Comparison of ENCODE assay signal across 23 mouse cellular contexts in the genomic region with DNA sequence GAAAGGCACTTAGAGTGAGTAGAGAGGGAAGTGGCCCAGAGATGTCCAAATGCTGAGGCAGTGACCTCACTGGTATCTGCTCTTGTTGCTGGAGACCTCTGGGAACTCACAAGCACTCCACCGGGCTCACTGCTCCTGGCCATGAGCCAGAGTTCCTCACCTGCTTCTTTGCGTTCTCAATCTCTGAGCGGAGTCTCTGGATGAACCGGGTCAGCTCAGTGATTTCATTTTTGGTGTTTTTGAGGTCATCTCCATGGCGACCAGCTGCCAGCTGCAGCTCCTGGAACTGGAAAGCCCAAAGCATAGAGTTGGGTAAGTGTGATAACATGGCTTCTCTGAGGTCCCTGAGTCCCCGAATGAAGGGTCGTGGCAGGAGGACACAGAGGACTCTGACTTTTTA. TPM values are rescaled to one million over a fixed set of nuclear protein-coding genes. Genes with fewer than 3 reads are reported as not detected.
"Had no signal": no experiment of that assay in that cellular context is flagged by ENCODE, and none has a peak within 500 bp of the region (broad histone marks: within the 10 kb centered on the region; RNA-seq: fewer than 3 reads in every experiment).

No protein-coding gene starts in this region.

- H3K9ac ChIP-seq: intestine, embryonic 15.5 days; kidney, embryonic 15.5 days; liver, embryonic 15.5 days; lung, embryonic 15.5 days; neural tube, embryonic 12.5 days had no signal

- ATAC-seq: intestine, embryonic 15.5 days had no signal

- H3K4me3 ChIP-seq: intestine, embryonic 15.5 days; kidney, embryonic 15.5 days; left cerebral cortex, adult 2 months; limb, embryonic 10.5 days; liver, embryonic 15.5 days; lung, embryonic 15.5 days; neural tube, embryonic 12.5 days had no signal

- H3K9me3 ChIP-seq: intestine, embryonic 15.5 days; kidney, embryonic 15.5 days; limb, embryonic 10.5 days; liver, embryonic 15.5 days; lung, embryonic 15.5 days; neural tube, embryonic 12.5 days had no signal

- H3K27ac ChIP-seq: intestine, embryonic 15.5 days; kidney, embryonic 15.5 days; left cerebral cortex, adult 2 months; limb, embryonic 10.5 days; liver, embryonic 15.5 days; lung, embryonic 15.5 days; neural tube, embryonic 12.5 days had no signal

- H3K36me3 ChIP-seq: intestine, embryonic 15.5 days; kidney, embryonic 15.5 days; limb, embryonic 10.5 days; liver, embryonic 15.5 days; lung, embryonic 15.5 days; neural tube, embryonic 12.5 days had no signal

- DNase-seq: kidney, adult 2 months; kidney, postnatal 14 days; midbrain, embryonic 14.5 days; right cerebral cortex, postnatal 14 days; thymus, postnatal 4 days had no signal

- H3K4me2 ChIP-seq: intestine, embryonic 15.5 days; kidney, embryonic 15.5 days; liver, embryonic 11.5 days; liver, embryonic 15.5 days; lung, embryonic 15.5 days; neural tube, embryonic 12.5 days had no signal

- H3K4me1 ChIP-seq: intestine, embryonic 15.5 days; kidney, embryonic 15.5 days; limb, embryonic 10.5 days; liver, embryonic 15.5 days; lung, embryonic 15.5 days; neural tube, embryonic 12.5 days had no signal

RNA-seq across cellular contexts. Expression of gene Krt71, which starts 5.1 kb away (rescaled TPM):
- total RNA-seq: layer of hippocampus, adult 8-10 months; layer of hippocampus, postnatal 14 days; left cerebral cortex, adult 2 months; left cerebral cortex, postnatal 14 days; megakaryocyte progenitor cell, adult 5-6 weeks; monocyte, adult 5-6 weeks; neutrophil, adult 5-6 weeks had no signal
- polyA plus RNA-seq: intestine, embryonic 15.5 days; kidney, adult 2 months; kidney, embryonic 15.5 days; large intestine, adult 2 months; limb, embryonic 10.5 days; liver, embryonic 11.5 days; liver, embryonic 15.5 days; lung, embryonic 15.5 days; neural tube, embryonic 12.5 days; spleen, adult 2 months; stomach, embryonic 16.5 days had no signal

RNA-seq across cellular contexts. Expression of gene Krt5, which starts 25.1 kb away (rescaled TPM):
- total RNA-seq: left cerebral cortex, adult 2 months; left cerebral cortex, postnatal 14 days; megakaryocyte progenitor cell, adult 5-6 weeks; monocyte, adult 5-6 weeks had no signal
- polyA plus RNA-seq: midbrain, embryonic 14.5 days; spleen, adult 2 months had no signal

RNA-seq across cellular contexts. Expression of gene Krt6a, which starts 43.7 kb away (rescaled TPM):
- total RNA-seq: layer of hippocampus, adult 8-10 months; layer of hippocampus, postnatal 14 days; left cerebral cortex, adult 2 months; left cerebral cortex, postnatal 14 days; megakaryocyte progenitor cell, adult 5-6 weeks; monocyte, adult 5-6 weeks had no signal
- polyA plus RNA-seq: kidney, adult 2 months; large intestine, adult 2 months; liver, embryonic 11.5 days; midbrain, embryonic 14.5 days; spleen, adult 2 months had no signal

RNA-seq across cellular contexts. Expression of gene Krt72, which starts 48.5 kb away (rescaled TPM):
- total RNA-seq: layer of hippocampus, adult 8-10 months; layer of hippocampus, postnatal 14 days; left cerebral cortex, adult 2 months; left cerebral cortex, postnatal 14 days; megakaryocyte progenitor cell, adult 5-6 weeks; monocyte, adult 5-6 weeks; neutrophil, adult 5-6 weeks had no signal
- polyA plus RNA-seq: intestine, embryonic 15.5 days; kidney, adult 2 months; kidney, embryonic 15.5 days; large intestine, adult 2 months; limb, embryonic 10.5 days; liver, embryonic 11.5 days; liver, embryonic 15.5 days; lung, embryonic 15.5 days; midbrain, embryonic 14.5 days; neural tube, embryonic 12.5 days; spleen, adult 2 months; stomach, embryonic 16.5 days had no signal

RNA-seq across cellular contexts. Expression of gene Krt6b, which starts 57.7 kb away (rescaled TPM):
- total RNA-seq: layer of hippocampus, adult 8-10 months; layer of hippocampus, postnatal 14 days; left cerebral cortex, adult 2 months; left cerebral cortex, postnatal 14 days; megakaryocyte progenitor cell, adult 5-6 weeks; monocyte, adult 5-6 weeks had no signal
- polyA plus RNA-seq: intestine, embryonic 15.5 days; kidney, adult 2 months; kidney, embryonic 15.5 days; large intestine, adult 2 months; limb, embryonic 10.5 days; limb, embryonic 14.5 days; liver, embryonic 11.5 days; liver, embryonic 15.5 days; lung, embryonic 15.5 days; midbrain, embryonic 14.5 days; neural tube, embryonic 12.5 days; spleen, adult 2 months had no signal
